Mouse (Mus musculus): Measurements from ENCODE around the gene Ptpn4. TPM values are rescaled to one million over a fixed set of nuclear protein-coding genes. Genes with fewer than 3 reads are reported as not detected.

Ptpn4 gene
- polyA plus RNA-seq, 1 experiment from 2014 or later: 15.5 TPM

DNA sequence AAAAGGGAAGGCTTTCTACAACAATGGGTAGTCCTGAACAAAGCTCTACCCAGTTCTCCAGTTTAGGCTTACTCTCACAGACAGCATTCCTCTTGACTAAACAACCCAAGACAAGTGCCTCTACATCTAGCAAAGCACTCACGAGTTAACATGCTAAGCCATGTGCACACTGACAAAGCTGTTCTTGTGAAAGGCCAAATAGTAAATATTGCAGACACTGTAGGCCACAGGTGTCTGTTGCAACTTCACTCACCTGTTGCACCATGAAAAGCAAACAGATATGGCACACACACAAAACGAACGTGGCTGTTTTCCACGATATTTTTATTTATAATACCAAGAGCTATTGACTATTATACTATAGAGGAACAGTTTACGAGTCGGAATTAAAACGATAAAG is 170.5 kb downstream of the Ptpn4 start:
- Histone ChIP-seq H3K9ac (replicated peaks) (no peak overlapping the region), H3K4me1 (no peaks in the 10 kb centered on the region), H3K4me3 (no peak overlapping the region), H3K36me3 (0 out of 2 replicates have a peak, but pooled peaks cover 5% of the 10 kb centered on the region), H3K27me3 (no peaks in the 10 kb centered on the region), H3K9me3 (no peaks in the 10 kb centered on the region), H3K4me2 (replicated peaks) (no peak overlapping the region), H3K27ac (replicated peaks) (no peak overlapping the region)
- 94% methylated on average over 7 of the region's 7 CpGs for WGBS
- ATAC-seq (ENCODE audit: low FRiP score, low read depth): no peak

DNA sequence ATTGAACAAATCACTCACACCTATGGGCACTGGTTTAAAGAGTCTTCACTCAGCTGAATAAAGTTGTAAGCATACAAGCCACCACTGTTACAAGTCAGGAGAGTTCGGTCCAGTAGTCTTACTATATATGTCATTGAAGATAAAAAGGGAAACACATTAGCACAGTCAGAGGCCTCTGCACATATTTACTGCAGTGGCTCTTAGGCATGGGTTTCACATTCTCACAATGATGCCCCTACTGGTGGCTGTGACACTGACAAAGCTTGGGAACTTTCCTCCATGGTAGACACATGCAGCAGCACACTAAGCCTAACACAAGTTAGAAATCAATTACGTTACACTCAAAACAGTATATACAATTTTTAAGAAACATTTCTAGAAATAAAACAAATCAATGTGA is 183.1 kb downstream of the Ptpn4 start:
- WGBS: 89% methylated on average over 2 of the region's 2 CpGs
- ATAC-seq (ENCODE audit: low FRiP score, low read depth): no peak
- Histone ChIP-seq H3K27me3 (no peaks in the 10 kb centered on the region), H3K36me3 (0 out of 2 replicates have a peak, but pooled peaks cover 7% of the 10 kb centered on the region), H3K9me3 (no peaks in the 10 kb centered on the region), H3K9ac (replicated peaks) (no peak overlapping the region), H3K4me3 (no peak overlapping the region), H3K4me1 (no peaks in the 10 kb centered on the region), H3K27ac (replicated peaks) (no peak overlapping the region), H3K4me2 (replicated peaks) (no peak overlapping the region)

DNA sequence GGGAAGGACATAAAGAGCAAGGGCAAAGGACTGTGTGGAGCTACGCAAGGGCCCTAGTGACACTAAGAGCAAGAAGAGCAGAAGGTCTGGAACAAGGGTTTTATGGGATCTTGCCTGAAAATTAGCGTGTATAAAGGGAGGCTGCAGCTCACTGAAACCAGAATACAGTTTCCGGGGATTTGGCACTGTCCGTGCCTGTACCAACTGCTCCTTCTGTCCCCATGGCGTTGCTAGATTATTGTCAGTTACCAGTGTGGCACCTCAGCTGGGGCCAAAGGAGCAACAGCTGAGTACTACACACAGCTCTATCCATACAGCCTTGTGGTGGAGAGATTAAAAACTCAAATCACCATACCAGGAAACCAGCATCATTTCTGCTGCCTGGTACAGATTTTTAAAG is 187.0 kb downstream of the Ptpn4 start:
- Histone ChIP-seq H3K9ac (replicated peaks) (no peak overlapping the region), H3K4me1 (peaks cover 18% of the 10 kb centered on the region), H3K27me3 (no peaks in the 10 kb centered on the region), H3K27ac (replicated peaks) (no peak overlapping the region), H3K4me3 (no peak overlapping the region), H3K9me3 (no peaks in the 10 kb centered on the region), H3K4me2 (replicated peaks) (no peak overlapping the region), H3K36me3 (no peaks in the 10 kb centered on the region)
- WGBS: 88% methylated on average over 5 of the region's 5 CpGs
- no peak for ATAC-seq (ENCODE audit: low FRiP score, low read depth)

DNA sequence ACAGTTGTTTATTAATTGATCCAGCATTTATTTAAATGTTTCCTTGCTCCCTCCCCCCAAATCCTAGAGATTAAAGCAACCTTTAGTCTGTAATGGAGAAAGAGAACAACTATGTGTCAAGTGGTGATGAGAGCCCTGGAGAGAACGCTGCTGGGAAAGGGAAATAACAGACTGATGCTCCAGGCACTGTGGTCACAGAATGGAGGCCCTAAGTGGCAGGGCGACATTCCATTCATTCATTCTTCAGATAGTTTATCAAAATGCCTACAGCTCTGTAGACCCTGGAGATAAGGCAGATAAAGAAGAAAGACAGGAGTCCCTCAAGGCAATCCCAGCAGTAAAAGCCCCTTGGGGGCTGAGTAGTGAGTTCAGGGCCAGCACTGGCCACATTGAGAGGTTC is 187.8 kb downstream of the Ptpn4 start:
- no peak overlapping the region for H3K9ac ChIP-seq (replicated peaks)
- H3K27me3 ChIP-seq: no peaks in the 10 kb centered on the region
- no peak overlapping the region for H3K27ac ChIP-seq (replicated peaks)
- ATAC-seq (ENCODE audit: low FRiP score, low read depth): no peak
- 82% methylated on average over 2 of the region's 2 CpGs for WGBS
- H3K4me3 ChIP-seq: no peak overlapping the region
- H3K4me2 ChIP-seq (replicated peaks): no peak overlapping the region
- no peaks in the 10 kb centered on the region for H3K9me3 ChIP-seq
- no peaks in the 10 kb centered on the region for H3K36me3 ChIP-seq
- H3K4me1 ChIP-seq: peaks cover 18% of the 10 kb centered on the region

DNA sequence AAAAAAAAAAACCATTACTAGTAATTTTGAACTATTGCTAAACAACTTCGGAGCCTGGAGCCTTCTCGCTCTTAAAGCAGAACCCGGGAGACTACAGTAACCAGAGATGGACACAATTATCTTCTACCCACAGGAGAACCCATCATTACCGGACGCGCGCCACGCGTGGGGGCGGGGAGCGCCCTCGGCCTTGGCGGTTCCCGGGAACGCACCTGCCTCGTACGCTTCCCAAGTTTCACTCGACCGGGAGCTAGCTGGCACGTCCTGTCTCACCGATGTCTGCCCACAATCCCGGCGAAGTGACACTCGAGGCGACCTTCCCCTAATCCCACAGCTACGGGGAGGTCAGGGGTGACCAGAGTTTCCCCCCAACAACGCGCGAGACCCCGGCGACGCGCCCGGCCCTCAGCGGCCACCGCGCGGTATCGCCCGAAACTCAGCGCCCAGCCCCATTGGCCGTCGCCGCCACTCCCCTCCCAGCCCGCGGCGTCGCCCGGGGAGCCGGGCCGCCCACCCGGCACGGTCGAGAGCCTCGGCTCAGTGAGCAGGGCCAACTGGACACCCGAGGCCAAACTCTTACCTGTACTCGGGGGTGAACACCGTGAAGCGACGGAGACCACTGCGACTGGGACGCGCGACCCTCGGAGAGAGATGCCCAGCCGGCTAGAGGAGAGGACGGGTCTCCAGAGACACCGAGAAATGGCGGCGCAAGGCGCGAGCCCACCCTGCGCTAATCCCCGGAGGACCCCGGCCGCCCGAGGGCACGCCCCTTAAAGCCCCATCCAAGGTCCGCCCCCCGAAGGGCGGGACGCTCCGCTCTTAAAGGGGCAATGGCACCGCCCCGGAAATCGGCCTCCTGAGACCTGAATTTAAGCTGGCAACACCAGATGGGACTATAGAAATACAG is 189.0 kb downstream of the Ptpn4 start, which contains the start of gene Epb41l5:
Gene Epb41l5, minus strand, starts transcription at position 796 of the 907 bp plus-strand sequence.
- peak; percentile 97 for ATAC-seq (ENCODE audit: low FRiP score, low read depth)
- WGBS: under 1% methylated on average over 86 of the region's 86 CpGs
- H3K4me1 ChIP-seq: peaks cover 18% of the 10 kb centered on the region
- H3K4me2 ChIP-seq (replicated peaks): peak within 1 kb of the TSS; percentile 70
- H3K4me3 ChIP-seq: peak within 1 kb of the TSS; percentile 78
- peak within 1 kb of the TSS; percentile 70 for H3K9ac ChIP-seq (replicated peaks)
- H3K9me3 ChIP-seq: no peaks in the 10 kb centered on the region
- no peaks in the 10 kb centered on the region for H3K36me3 ChIP-seq
- H3K27me3 ChIP-seq: no peaks in the 10 kb centered on the region
- peak within 1 kb of the TSS; percentile 82 for H3K27ac ChIP-seq (replicated peaks)

DNA sequence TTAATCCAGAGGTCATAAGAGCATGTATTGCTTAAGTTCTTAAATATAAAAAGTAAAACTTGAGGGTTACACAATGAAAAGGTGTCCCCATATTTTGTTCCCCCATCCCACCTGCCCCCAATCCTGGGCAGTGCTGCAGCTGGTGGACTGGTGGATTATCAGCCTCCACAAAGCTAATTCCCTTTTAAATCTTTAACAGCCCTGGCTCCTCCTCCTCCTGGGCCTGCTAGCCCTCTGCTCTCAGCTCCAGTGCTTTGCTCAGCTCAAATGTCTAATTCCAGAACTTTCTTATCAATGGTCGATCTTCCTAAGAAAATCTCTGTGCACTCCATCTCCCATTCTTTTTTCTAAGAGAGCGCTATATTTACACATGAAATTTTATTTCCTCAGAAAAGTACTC is 191.1 kb downstream of the Ptpn4 start:
- H3K4me1 ChIP-seq: peaks cover 26% of the 10 kb centered on the region
- H3K4me2 ChIP-seq (replicated peaks): no peak overlapping the region
- no peaks in the 10 kb centered on the region for H3K27me3 ChIP-seq
- no peaks in the 10 kb centered on the region for H3K9me3 ChIP-seq
- whole genome bisulfite sequencing: 54% methylated on average over 2 of the region's 2 CpGs
- no peak overlapping the region for H3K27ac ChIP-seq (replicated peaks)
- no peak overlapping the region for H3K9ac ChIP-seq (replicated peaks)
- no peak for ATAC-seq (ENCODE audit: low FRiP score, low read depth)
- no peak overlapping the region for H3K4me3 ChIP-seq
- H3K36me3 ChIP-seq: no peaks in the 10 kb centered on the region

DNA sequence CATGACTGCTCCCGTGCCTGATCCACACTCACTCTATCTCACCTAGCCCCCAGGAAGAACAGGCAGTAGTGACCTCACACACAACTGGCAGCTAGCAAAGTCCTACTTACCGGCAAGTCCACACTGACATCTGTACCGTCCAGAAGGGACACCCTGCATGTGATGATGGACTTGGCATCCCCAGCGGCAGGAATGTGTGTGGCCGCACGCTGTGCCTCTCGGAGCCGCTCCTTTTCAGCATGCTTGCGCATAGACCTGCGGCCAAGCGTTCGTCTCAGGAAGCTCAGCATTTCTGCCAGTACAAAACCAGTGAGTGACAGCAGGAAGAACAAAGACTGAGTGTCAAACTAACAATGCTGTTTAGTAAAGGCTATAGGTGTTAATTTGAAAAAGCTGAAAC is 195.0 kb downstream of the Ptpn4 start:
- ATAC-seq (ENCODE audit: low FRiP score, low read depth): peak; percentile 66
- H3K27ac ChIP-seq (replicated peaks): no peak overlapping the region
- peaks cover 18% of the 10 kb centered on the region for H3K4me1 ChIP-seq
- no peaks in the 10 kb centered on the region for H3K27me3 ChIP-seq
- 0 out of 2 replicates have a peak, but pooled peaks cover 5% of the 10 kb centered on the region for H3K36me3 ChIP-seq
- H3K4me3 ChIP-seq: no peak overlapping the region
- H3K4me2 ChIP-seq (replicated peaks): no peak overlapping the region
- no peaks in the 10 kb centered on the region for H3K9me3 ChIP-seq
- 46% methylated on average over 12 of the region's 12 CpGs for WGBS
- H3K9ac ChIP-seq (replicated peaks): no peak overlapping the region

DNA sequence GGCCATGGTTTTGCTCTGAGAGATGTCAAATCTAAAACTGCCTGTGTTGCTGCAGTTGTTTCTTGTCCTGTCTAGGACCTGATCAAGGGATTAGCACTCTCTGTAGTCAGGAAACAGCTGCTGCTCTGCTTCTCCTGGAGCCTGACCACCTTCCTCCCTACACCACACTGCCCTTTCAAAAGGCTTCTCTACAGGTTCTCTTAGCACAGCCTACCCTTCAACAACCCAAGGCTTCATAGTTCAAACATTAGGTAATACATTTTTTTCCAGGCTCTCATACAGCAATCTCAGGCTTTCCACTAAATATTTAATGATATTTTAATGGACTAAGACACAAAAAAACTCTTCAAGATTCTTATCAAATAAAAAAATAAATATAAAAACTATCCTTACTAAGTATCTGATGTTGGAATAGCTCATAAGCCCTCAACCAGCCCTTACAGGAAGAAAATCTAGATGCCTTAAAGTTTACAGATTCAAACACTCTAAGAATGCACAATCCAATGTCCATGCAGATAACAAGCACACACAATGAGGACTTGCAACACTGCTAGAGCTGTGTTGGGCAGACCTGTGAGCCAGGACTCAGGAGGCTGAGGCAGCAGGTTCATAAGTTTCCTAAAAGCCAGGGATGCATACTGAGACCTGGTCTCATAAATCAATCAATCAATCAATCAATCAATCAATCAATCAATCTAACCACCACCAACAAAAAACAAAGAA is 196.2 kb downstream of the Ptpn4 start:
- Histone ChIP-seq H3K4me2 (replicated peaks) (no peak overlapping the region), H3K9me3 (no peaks in the 10 kb centered on the region)
- ATAC-seq (ENCODE audit: low FRiP score, low read depth): no peak

DNA sequence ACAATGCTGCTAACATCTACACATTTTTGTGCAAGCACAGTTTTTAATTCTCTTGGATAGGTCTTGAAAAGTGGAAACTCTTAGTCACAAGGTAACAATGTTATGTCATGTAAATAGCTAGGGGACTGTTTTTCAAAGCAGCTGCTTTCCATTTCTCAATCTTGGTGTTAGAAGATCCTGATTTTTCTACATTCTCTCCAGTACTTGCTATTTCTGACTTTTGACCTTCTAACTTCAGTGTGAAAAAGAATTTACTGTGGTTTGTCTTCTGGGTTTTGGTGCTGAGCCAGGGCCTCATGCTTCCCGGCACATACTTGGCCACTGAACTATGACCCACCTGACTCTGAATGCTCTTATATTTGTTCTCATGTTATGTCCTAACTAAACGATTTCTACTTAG is 197.4 kb downstream of the Ptpn4 start:
- Histone ChIP-seq H3K27me3 (no peaks in the 10 kb centered on the region), H3K9me3 (no peaks in the 10 kb centered on the region), H3K4me3 (no peak overlapping the region), H3K4me2 (replicated peaks) (no peak overlapping the region), H3K27ac (replicated peaks) (no peak overlapping the region), H3K9ac (replicated peaks) (no peak overlapping the region), H3K36me3 (0 out of 2 replicates have a peak, but pooled peaks cover 10% of the 10 kb centered on the region), H3K4me1 (peaks cover 9% of the 10 kb centered on the region; the same call in 1 of the 2 replicates)
- 88% methylated on average over 2 of the region's 2 CpGs for WGBS
- no peak for ATAC-seq (ENCODE audit: low FRiP score, low read depth)

More for the DNA sequence above, 196.2 kb downstream of the Ptpn4 start:
- Histone ChIP-seq H3K4me3 (no peak overlapping the region), H3K9ac (replicated peaks) (no peak overlapping the region), H3K36me3 (0 out of 2 replicates have a peak, but pooled peaks cover 10% of the 10 kb centered on the region), H3K27ac (replicated peaks) (no peak overlapping the region), H3K27me3 (no peaks in the 10 kb centered on the region), H3K4me1 (peaks cover 8% of the 10 kb centered on the region)

DNA sequence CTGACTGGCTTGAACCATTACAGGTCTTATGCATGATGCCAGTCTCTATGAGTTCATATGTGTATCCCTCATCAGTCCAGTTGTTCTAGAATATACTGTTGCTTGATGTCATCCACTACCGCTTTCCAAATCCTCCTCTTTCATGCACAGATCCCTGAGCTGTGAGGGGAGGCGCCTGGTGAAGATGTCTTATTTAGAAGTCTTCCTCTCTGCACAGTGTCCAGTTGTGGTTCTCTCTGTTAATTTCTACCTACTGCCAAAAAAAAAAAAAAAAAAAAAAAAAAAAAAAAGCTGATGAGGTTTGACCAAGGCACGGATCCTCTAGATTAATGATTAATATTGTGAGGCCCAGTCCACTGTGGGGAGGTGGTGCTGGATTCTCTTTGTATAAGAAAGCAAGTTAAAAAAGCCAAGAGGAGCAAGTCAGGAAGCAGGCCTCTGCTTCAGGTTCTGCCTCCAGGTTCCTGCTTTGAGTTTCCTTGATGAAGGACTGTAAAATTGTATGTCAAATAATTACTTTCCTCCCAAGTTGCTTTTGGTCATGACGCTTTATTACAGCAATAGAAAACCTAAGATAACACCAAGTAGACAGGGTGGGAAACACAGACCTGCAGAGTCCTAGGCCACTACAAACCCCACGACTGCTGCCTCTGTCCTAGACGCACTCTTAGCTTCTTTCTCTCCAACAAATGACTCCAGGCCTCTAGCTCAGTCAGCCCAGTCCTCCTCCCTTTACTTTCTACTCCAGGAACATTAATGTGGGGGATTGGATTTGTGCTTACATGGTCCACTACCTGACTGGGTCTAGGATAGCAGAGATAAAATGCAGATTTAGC is 200.0 kb downstream of the Ptpn4 start:
- H3K9ac ChIP-seq (replicated peaks): no peak overlapping the region
- no peak for ATAC-seq (ENCODE audit: low FRiP score, low read depth)
- H3K9me3 ChIP-seq: no peaks in the 10 kb centered on the region
- no peak overlapping the region for H3K4me2 ChIP-seq (replicated peaks)
- H3K4me1 ChIP-seq: peaks cover 10% of the 10 kb centered on the region
- 92% methylated on average over 6 of the region's 6 CpGs for WGBS
- 0 out of 2 replicates have a peak, but pooled peaks cover 14% of the 10 kb centered on the region for H3K36me3 ChIP-seq
- H3K4me3 ChIP-seq: no peak overlapping the region
- H3K27ac ChIP-seq (replicated peaks): no peak overlapping the region
- H3K27me3 ChIP-seq: no peaks in the 10 kb centered on the region

DNA sequence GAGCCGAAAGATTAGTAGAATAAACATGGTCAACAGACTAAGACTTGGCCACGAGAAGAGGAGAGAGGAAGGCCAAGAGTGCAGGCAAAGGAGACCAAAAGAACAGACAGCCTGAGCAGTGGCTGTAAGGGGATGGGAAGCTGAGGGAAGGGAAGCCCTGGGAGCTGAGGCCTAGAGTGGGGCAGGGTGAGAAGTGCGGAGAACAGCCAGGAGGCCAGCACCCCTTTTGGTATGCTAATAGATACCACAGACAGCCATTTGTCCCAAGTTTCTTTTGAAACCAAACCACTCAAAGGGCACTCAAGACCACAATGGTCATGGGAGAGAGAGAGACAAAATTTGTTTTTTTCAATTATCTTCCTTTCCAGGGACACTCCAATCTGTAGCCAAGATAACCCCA is 202.7 kb downstream of the Ptpn4 start:
- no peaks in the 10 kb centered on the region for H3K27me3 ChIP-seq
- H3K4me3 ChIP-seq: no peak overlapping the region
- H3K9me3 ChIP-seq: no peaks in the 10 kb centered on the region
- peaks cover 5% of the 10 kb centered on the region; the same call in 1 of the 2 replicates for H3K4me1 ChIP-seq
- no peak overlapping the region for H3K9ac ChIP-seq (replicated peaks)
- no peak overlapping the region for H3K27ac ChIP-seq (replicated peaks)
- no peak for ATAC-seq (ENCODE audit: low FRiP score, low read depth)
- no peak overlapping the region for H3K4me2 ChIP-seq (replicated peaks)
- 0 out of 2 replicates have a peak, but pooled peaks cover 17% of the 10 kb centered on the region for H3K36me3 ChIP-seq
- 39% methylated on average over 3 of the region's 3 CpGs for WGBS

All from midbrain, embryonic 12.5 days (tissue).